Mouse (Mus musculus): ENCODE results near the gene Palld. TPM values are rescaled to one million over a fixed set of nuclear protein-coding genes. Genes with fewer than 3 reads are reported as not detected.

Gene Palld
- polyA plus RNA-seq, 1 experiment, result 18.2 TPM

Other genes starting within 250 kb of the Palld start
- gene Ddx60, start 25.4 kb upstream of the Palld start, polyA plus RNA-seq (2012; rRNA removed), result 0.55 and 0.58 TPM in 2 replicates
- not detected in 2 replicates for gene Anxa10, start 220.5 kb upstream of the Palld start, polyA plus RNA-seq (2012; rRNA removed)

Data from gonadal fat pad, adult 2 months (tissue).